Mouse (Mus musculus) liver, postnatal 0 days (tissue): ENCODE data around the gene Gnptab. TPM values are rescaled to one million over a fixed set of nuclear protein-coding genes. Genes with fewer than 3 reads are reported as not detected.

Experiments used
- ATAC-seq: fragments of 200-750 bp; cut with Nextera tagmentation; 2 replicates; pipeline ENCODE4 v1.8.0; 2017; ENCODE audit warnings: mild to moderate bottlenecking, moderate library complexity
- DNase-seq: peaks from one replicate; pipeline ENCODE4 v3.0.0-alpha.2; 2016
- H3K27ac ChIP-seq: fragments of 300-500 bp; sonication (generic); 2 replicates; pipeline ENCODE4 v1.5.1; 2014; ENCODE audit warnings: antibody characterized with exemption, moderate library complexity, mild to moderate bottlenecking, low read depth
- H3K27me3 ChIP-seq: fragments of 300-500 bp; sonication (generic); 2 replicates; pipeline ENCODE4 v1.6.1; 2014; ENCODE audit warnings: low read length, control low read depth, mixed read lengths; ENCODE audit not compliant: insufficient read depth
- H3K36me3 ChIP-seq: fragments of 300-500 bp; sonication (generic); replicated peaks from 2 replicates; pipeline ENCODE4 v1.6.1; 2014; ENCODE audit warnings: mild to moderate bottlenecking, control low read depth, low read length, moderate library complexity, mixed read lengths; ENCODE audit not compliant: insufficient read depth
- H3K4me1 ChIP-seq: fragments of 300-500 bp; sonication (generic); 2 replicates; pipeline ENCODE4 v1.6.1; 2014; ENCODE audit warnings: antibody characterized with exemption, mild to moderate bottlenecking, control low read depth; ENCODE audit not compliant: insufficient read depth
- H3K4me2 ChIP-seq: fragments of 300-500 bp; sonication (generic); 2 replicates; pipeline ENCODE4 v1.6.1; 2014; ENCODE audit warnings: low read depth, mild to moderate bottlenecking, low read length, moderate library complexity, mixed read lengths
- H3K4me3 ChIP-seq: fragments of 300-500 bp; sonication (generic); 2 replicates; pipeline ENCODE4 v1.5.1; 2014; ENCODE audit warnings: low read depth, low read length
- H3K9ac ChIP-seq: fragments of 300-500 bp; sonication (generic); replicated peaks from 2 replicates; pipeline ENCODE4 v1.6.1; 2014; ENCODE audit warnings: mild to moderate bottlenecking, moderate library complexity
- H3K9me3 ChIP-seq: fragments of 300-500 bp; sonication (generic); 2 replicates; pipeline ENCODE4 v1.6.1; 2016; ENCODE audit warnings: mild to moderate bottlenecking, control low read depth, low read length, mixed read lengths
- CTCF ChIP-seq: sonication (generic); IDR thresholded peaks from 2 replicates; pipeline ENCODE4 v1.5.1; 2016; ENCODE audit warnings: antibody characterized with exemption, low read depth
- EP300 ChIP-seq: IDR thresholded peaks from 2 replicates; pipeline ENCODE4 v1.6.1; 2016; ENCODE audit warnings: antibody characterized with exemption, low read depth, mild to moderate bottlenecking
- WGBS: fragments of 180-500 bp; shearing (Covaris S2); extraction: QIAGEN DNeasy Blood & Tissue Kit; methylation state at CpG from one replicate; pipeline ENCODE4 v1.1.7; 2014; ENCODE audit not compliant: insufficient replicate concordance; 5-methylcytosine and 5-hydroxymethylcytosine counted together
- polyA plus RNA-seq: library from polyadenylated mRNA; unstranded; fragments of >200 nt; fragmentation: Nextera tagmentation; extraction: Ambion mirVana; gene quantifications from 2 replicates; pipeline ENCODE4 v1.2.1, GENCODE M21; 2015

Gene Gnptab
- polyA plus RNA-seq, 1 experiment from 2014 or later: 1.8 TPM

- TF ChIP-seq CTCF (no peak), EP300 (no peak)
- Histone ChIP-seq H3K4me3 (peak overlapping the region; percentile 66), H3K9me3 (no peaks in the 10 kb centered on the region), H3K4me1 (peaks cover 15% of the 10 kb centered on the region), H3K9ac (peak overlapping the region; percentile 71), H3K27ac (no peak overlapping the region), H3K27me3 (0 out of 2 replicates have a peak, but pooled peaks cover 3% of the 10 kb centered on the region), H3K4me2 (peak overlapping the region; percentile 76), H3K36me3 (no peaks in the 10 kb centered on the region)
- 13% methylated on average over 19 of the region's 21 CpGs for WGBS
- DNase-seq: no peak
- ATAC-seq: peak; percentile 27
Measured at GRCm38 (mm10) chr10:88356114-88356982, 22.6 kb upstream of the Gnptab start.

GRCm38 (mm10) chr10:88356983-88357559, 21.9 kb upstream of the Gnptab start:
- ATAC-seq: peak; percentile 93
- TF ChIP-seq EP300 (no peak), CTCF (no peak)
- Histone ChIP-seq H3K4me3 (peak overlapping the region; percentile 66), H3K27ac (peak overlapping the region; percentile 34; the same call in 1 of the 2 replicates), H3K4me2 (peak overlapping the region; percentile 76), H3K9ac (peak overlapping the region; percentile 71), H3K27me3 (0 out of 2 replicates have a peak, but pooled peaks cover 3% of the 10 kb centered on the region), H3K36me3 (no peaks in the 10 kb centered on the region), H3K9me3 (no peaks in the 10 kb centered on the region), H3K4me1 (peaks cover 15% of the 10 kb centered on the region)
- peak; percentile 87 for DNase-seq
- 4% methylated on average over 39 of the region's 47 CpGs for WGBS

- WGBS: 62% methylated on average over 1 of the region's 1 CpGs
- Histone ChIP-seq H3K9ac (no peak overlapping the region), H3K4me1 (0 out of 2 replicates have a peak, but pooled peaks cover 2% of the 10 kb centered on the region), H3K36me3 (no peaks in the 10 kb centered on the region), H3K27ac (no peak overlapping the region), H3K9me3 (no peaks in the 10 kb centered on the region), H3K4me3 (no peak overlapping the region), H3K4me2 (no peak overlapping the region), H3K27me3 (0 out of 2 replicates have a peak, but pooled peaks cover 2% of the 10 kb centered on the region)
- DNase-seq (no peak), ATAC-seq (no peak)
- TF ChIP-seq CTCF (no peak), EP300 (no peak)
Measured at GRCm38 (mm10) chr10:88362218-88362617, 16.7 kb upstream of the Gnptab start.

- Histone ChIP-seq H3K4me1 (no peaks in the 10 kb centered on the region), H3K27ac (no peak overlapping the region), H3K9ac (no peak overlapping the region), H3K4me2 (no peak overlapping the region), H3K27me3 (no peaks in the 10 kb centered on the region), H3K9me3 (no peaks in the 10 kb centered on the region), H3K4me3 (no peak overlapping the region), H3K36me3 (no peaks in the 10 kb centered on the region)
- ATAC-seq (no peak), DNase-seq (no peak)
- TF ChIP-seq EP300: no peak
- 68% methylated on average over 3 of the region's 3 CpGs for WGBS
Measured at GRCm38 (mm10) chr10:88364221-88364620, 14.7 kb upstream of the Gnptab start.

GRCm38 (mm10) chr10:88369233-88369632, 9.7 kb upstream of the Gnptab start:
- WGBS: 50% methylated on average over 4 of the region's 4 CpGs
- ATAC-seq: no peak
- no peak overlapping the region for H3K9ac ChIP-seq

GRCm38 (mm10) chr10:88371793-88372192, 7.1 kb upstream of the Gnptab start:
- Histone ChIP-seq H3K4me3 (no peak overlapping the region), H3K9me3 (no peaks in the 10 kb centered on the region), H3K27ac (no peak overlapping the region), H3K36me3 (no peaks in the 10 kb centered on the region), H3K4me1 (no peaks in the 10 kb centered on the region), H3K27me3 (no peaks in the 10 kb centered on the region), H3K4me2 (no peak overlapping the region), H3K9ac (no peak overlapping the region)
- WGBS: 9% methylated on average over 2 of the region's 2 CpGs
- TF ChIP-seq CTCF (peak; percentile 72), EP300 (no peak)
- peak; percentile 56 for DNase-seq
- ATAC-seq: no peak

More at GRCm38 (mm10) chr10:88369233-88369632, 9.7 kb upstream of the Gnptab start:
- Histone ChIP-seq H3K27me3 (no peaks in the 10 kb centered on the region), H3K4me2 (no peak overlapping the region), H3K27ac (no peak overlapping the region), H3K36me3 (no peaks in the 10 kb centered on the region), H3K4me1 (no peaks in the 10 kb centered on the region), H3K9me3 (no peaks in the 10 kb centered on the region), H3K4me3 (no peak overlapping the region)
- no peak for DNase-seq
- TF ChIP-seq EP300 (no peak), CTCF (no peak)
